Mouse (Mus musculus) regulatory T cell (primary cell): ENCODE results near the gene Rbmxl2.

Source experiments
- in situ Hi-C: fragments of 300-600 bp; cut with MboI, MseI; formaldehyde crosslinking; loops from one replicate; pipeline ENCODE4 v1.15.1; 2025; ENCODE audit warnings: high pct_unique_total_duplicates

Gene Rbmxl2

GRCm38 (mm10) chr7:107209204-107209860, at the start of gene Rbmxl2:
TSS of gene Rbmxl2 (plus strand) at chr7:107209445.
- in situ Hi-C loops = no loop called here

- in situ Hi-C loops = no loop called here
Observed at GRCm38 (mm10) chr7:107166690-107167089, 42.6 kb upstream of the Rbmxl2 start, which contains the start of gene Nlrp14. TSS of gene Nlrp14 (plus strand) at chr7:107166990.

- in situ Hi-C loops = no loop called here
Observed at GRCm38 (mm10) chr7:107180406-107180805, 28.8 kb upstream of the Rbmxl2 start.

GRCm38 (mm10) chr7:107201817-107202216, 7.4 kb upstream of the Rbmxl2 start:
- in situ Hi-C loops = no loop called here

- in situ Hi-C loops = no loop called here
Observed at GRCm38 (mm10) chr7:107207843-107208242, 1.4 kb upstream of the Rbmxl2 start.

- in situ Hi-C loops = no loop called here
Observed at GRCm38 (mm10) chr7:107210126-107210576, 906 bp downstream of the Rbmxl2 start.

- in situ Hi-C loops = no loop called here
Observed at GRCm38 (mm10) chr7:107215723-107216122, 6.5 kb downstream of the Rbmxl2 start.

GRCm38 (mm10) chr7:107216845-107217244, 7.6 kb downstream of the Rbmxl2 start:
- in situ Hi-C loops = no loop called here

GRCm38 (mm10) chr7:107236854-107237253, 27.6 kb downstream of the Rbmxl2 start:
- in situ Hi-C loops = no loop called here

- in situ Hi-C loops = no loop called here
Observed at GRCm38 (mm10) chr7:107237498-107237897, 28.3 kb downstream of the Rbmxl2 start.

- in situ Hi-C loops = no loop called here
Observed at GRCm38 (mm10) chr7:107241371-107241883, 32.2 kb downstream of the Rbmxl2 start.

GRCm38 (mm10) chr7:107250211-107250985, 41.2 kb downstream of the Rbmxl2 start:
- in situ Hi-C loops = no loop called here

GRCm38 (mm10) chr7:107253355-107253754, 44.1 kb downstream of the Rbmxl2 start:
- in situ Hi-C loops = no loop called here

- in situ Hi-C loops = no loop called here
Observed at GRCm38 (mm10) chr7:107259936-107260335, 50.7 kb downstream of the Rbmxl2 start.
